Mouse (Mus musculus): ENCODE data around the gene Sf1.
A peak's percentile ranks its signal among the peaks of the same experiment; 100 is the strongest.

Sf1 gene

GRCm38 (mm10) chr19:6419805-6420310, 56.4 kb downstream of the Sf1 start:
- DNase-seq (ENCODE audit: low read depth, low spot score): no peak

GRCm38 (mm10) chr19:6420481-6421210, 57.2 kb downstream of the Sf1 start:
- no peak for DNase-seq (ENCODE audit: low read depth, low spot score)

- DNase-seq (ENCODE audit: low read depth, low spot score): no peak
Observed at GRCm38 (mm10) chr19:6421211-6421590, 57.7 kb downstream of the Sf1 start.

GRCm38 (mm10) chr19:6422014-6422413, 58.5 kb downstream of the Sf1 start:
- DNase-seq (ENCODE audit: low read depth, low spot score): no peak

- DNase-seq (ENCODE audit: low read depth, low spot score): no peak
Observed at GRCm38 (mm10) chr19:6423241-6423640, 59.8 kb downstream of the Sf1 start.

GRCm38 (mm10) chr19:6424137-6424881, 60.8 kb downstream of the Sf1 start:
- no peak for DNase-seq (ENCODE audit: low read depth, low spot score)

GRCm38 (mm10) chr19:6425595-6425994, 62.1 kb downstream of the Sf1 start:
- DNase-seq (ENCODE audit: low read depth, low spot score): no peak

- DNase-seq (ENCODE audit: low read depth, low spot score): peak; percentile 45
Observed at GRCm38 (mm10) chr19:6426703-6427500, 63.4 kb downstream of the Sf1 start.

Data from CD4-positive helper T cell, adult 2 months (primary cell).